Mouse (Mus musculus) gastrocnemius, adult 8-10 months (tissue): ENCODE measurements at regions not wholly inside any gene's neighbourhood (a gene's known extent, or its start where the extent isn't known, plus 50 kb on each side); places are given as distances from the start of the nearest gene placed in this dataset.

Experiments used
- DNase-seq, 2 experiments: peaks; one replicate each; pipeline ENCODE4 v3.0.0; 2022; ENCODE audit warnings: low spot score in 2 of 2

DNA sequence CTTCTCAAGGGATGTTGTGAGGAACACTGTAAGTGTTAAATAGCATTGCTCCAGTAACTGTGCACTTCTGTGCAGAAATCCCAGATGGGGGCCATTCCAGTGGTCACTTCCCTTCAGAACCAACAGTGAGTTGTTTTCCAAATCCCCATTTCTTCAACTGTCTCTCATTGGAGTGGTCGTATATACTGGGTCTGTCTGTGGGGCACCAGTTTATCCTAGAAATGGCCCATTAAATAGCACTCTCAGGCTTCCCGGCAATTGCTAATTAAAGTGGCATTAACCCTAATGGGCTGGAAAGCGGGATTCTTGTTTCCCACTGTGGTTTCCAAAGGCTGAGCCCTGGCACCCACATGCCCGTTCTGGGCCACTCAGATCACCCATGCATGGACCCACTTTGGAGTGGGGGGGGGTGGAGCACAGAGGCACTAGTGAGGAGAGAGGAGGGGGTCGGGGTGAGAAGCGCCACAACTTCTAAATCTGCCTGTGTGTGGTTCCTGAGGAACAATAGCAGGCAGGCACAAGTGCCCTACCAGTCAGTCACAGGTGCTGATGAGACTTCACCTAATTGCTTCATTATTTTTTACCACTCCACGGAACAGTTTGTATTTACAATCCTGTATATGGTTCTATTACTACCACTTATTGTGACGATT is 78.1 kb downstream of the Fam204a start:
- no peak for DNase-seq

DNA sequence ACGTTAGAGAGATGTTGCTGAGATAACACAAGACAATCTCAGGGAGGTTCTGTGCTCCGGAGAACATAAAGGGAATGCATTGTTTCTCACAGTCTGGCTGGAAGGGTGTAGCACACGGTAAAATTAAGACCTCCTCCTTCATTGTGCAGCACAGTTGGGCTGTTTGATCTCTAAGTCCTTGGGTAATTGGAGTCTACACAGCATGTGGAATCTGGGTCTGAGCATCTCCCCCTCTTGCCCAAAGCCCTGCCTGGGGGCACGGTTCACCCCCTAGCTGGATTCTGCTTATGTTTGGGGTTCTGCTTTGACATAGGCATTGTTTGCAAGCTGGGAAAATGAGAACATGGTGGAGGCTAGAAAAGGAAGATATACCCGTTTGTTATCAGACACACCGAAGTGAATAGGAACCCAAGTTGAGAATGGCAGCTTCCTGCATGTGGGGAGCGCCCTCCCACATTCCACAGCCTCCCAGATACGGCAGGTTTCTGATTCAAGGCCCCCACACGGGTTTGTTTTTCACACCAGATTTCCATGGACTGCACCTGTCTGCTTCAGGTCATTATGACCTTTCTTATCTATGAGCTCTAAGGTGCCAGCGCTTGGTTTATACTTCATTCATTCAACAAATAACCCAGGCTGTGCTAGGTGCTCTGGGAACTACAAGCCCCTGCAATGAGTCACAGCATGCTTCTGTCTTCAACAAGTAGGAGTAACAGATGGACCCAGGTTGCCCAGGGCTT is 79.9 kb downstream of the Fam204a start:
- no peak for DNase-seq

DNA sequence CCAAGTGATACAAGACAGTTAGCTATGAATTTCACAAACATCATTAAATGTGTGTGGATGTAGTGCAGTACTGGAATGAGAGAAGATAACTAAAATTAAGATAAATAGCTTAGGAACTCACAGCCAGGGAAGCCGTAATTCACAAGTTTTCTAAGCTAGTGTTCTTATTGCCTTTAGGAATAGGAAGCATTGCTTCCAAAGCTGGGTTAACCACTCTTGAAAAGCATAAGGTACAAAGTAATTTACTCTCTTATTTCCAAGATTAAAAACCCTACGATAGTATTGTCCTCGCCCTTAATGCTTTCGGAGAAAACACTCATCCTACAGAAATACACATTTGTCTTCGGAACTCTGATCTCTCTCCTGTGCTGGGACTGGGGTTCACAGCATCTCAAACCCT is 81.3 kb downstream of the Fam204a start:
- DNase-seq: no peak

DNA sequence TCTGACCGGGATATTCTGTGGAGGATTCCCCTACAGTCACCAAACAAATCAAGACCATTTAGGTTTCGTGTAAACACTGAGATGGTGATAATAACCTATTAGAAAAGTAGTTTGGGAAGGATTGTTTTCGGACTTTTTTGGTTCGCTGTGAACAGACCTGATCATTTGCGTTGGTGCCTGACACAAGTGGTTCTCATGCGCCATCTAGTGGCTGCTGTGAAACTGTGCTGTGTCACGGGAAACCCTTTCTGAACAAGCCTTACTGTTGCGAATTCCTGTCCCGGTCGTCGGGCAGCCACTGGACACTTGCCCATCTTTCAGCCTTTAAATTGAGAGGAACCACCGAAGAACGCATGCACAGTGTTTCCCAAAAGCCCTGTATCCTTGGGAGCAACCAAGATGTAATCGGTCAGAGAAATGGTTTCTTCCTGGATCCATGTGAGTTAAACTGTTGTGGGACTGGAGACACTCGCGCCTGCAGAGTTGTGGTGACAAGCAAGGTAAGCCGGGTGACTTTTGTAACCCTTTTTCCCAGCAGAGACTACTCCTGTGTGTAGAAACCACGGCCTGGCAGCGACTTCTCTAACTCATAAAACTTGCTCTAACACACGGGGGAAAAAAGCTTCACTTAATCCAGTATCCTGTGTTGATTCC is 82.0 kb downstream of the Fam204a start:
- peak; percentile 39 to 55 for DNase-seq

DNA sequence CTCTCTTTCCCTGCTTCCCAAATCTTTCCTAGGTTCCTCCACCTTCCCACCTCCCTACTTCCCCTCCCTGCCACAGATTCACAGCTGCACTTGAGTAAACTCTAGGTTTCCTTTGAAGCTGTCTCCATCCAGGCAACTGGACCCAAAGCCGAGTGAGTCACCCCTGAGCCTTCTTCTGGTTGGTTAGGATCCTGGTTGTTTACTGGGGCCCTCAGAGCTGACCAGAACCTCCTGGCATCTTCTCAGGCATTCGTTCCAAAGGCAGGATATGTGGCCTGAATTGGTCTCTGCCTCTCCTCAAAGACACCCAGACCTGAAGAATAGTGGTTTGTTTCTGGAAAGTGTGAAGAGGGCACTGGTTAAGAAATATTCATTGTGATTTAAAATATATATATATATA is 87.6 kb downstream of the Fam204a start:
- peak; percentile 37 to 52 for DNase-seq

DNA sequence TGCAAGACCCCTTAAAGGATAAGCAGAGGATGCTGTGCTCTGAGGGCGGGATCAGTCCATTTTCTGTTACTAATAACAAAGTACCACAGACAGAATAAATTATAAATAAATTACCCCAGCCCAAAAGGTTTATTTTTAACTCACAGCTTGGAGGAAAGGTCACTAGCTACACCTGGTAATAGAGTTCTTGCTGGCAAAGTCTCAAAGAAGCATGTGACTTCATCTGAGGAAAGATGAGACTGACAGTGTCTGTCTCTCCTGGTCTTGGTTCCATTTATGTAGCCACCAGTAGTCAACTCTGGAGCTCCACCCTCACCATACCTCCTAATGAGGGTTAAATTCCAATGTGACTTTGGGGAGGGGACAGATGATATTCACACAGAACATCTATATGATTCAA is 90.0 kb downstream of the Fam204a start:
- DNase-seq: no peak

DNA sequence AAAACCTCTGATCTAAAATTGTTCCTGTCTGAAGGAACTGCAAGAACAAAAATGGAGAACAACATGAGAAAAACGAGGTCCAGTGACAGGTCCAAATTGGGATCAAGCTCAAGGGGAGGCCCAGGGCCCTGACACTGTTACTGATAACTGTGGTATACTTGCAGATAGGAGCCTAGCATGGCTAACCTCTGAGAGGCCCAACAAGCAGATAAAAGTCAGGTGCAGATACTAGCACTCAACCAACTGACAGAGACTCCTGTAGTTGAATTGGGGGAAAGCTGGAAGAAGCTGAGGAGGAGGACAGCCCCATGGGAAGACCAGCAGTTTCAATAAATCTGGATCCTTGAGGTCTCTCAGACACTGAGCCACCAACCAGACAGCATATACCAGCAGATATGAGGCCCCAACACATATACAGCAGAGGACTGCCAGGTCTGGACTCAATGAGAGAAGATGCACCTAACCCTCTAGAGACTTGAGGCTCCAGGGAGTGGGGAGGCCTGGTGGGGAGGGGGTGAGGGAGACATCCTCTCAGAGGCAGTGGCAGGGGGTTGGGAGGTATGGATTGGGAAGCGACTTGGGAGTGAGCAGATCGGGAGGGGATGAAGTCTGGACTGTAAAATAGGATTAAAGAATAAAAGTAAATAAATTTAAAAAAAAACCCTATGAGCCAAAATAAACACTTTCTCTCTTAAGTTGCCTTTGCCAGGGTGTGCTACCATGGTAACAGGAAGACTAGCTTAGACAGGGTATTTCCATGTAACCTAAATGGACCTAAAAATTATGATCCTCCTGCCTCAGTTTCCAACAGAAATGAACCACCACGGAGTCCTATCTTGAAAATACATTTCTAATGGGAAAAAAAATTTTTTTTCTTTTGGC is 91.8 kb downstream of the Fam204a start:
- DNase-seq: no peak

DNA sequence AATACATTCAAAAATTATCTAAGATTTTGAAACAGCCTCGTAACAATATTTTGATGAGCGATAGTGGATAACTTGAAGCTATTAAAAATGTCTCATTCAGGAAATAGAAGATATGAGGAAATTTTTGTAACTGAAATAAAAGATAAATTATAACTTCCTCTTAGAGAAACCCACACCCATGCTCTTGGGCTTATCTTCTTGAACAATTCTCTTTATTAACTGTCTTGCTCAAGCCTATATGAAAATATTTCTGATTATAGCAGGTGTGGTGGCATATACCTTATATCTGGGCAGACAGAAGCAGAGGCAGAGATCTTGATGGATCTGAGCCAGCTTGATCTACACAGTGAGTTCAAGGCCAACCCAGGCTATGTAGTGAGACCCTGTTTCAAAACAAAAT is 96.9 kb downstream of the Fam204a start:
- no peak for DNase-seq

DNA sequence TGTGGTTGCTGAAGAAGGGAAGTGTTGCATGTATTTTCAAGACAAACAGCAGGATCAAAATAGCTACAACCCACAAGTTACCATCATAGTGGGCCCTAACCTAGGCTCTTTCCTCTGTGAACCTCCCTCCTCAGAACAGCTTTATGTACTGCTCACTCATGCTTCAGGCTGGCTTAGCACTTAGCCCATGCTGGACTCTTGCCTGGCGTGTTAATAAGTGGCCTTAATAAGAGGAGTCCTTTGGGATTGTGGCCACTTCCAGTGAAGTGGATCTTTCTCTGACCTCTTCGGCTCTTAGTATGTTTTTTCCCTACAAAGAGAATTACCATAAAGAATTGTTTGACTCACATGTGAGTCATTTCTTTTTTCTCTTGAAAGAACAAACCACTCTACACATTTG is 101.9 kb downstream of the Fam204a start:
- no peak for DNase-seq

DNA sequence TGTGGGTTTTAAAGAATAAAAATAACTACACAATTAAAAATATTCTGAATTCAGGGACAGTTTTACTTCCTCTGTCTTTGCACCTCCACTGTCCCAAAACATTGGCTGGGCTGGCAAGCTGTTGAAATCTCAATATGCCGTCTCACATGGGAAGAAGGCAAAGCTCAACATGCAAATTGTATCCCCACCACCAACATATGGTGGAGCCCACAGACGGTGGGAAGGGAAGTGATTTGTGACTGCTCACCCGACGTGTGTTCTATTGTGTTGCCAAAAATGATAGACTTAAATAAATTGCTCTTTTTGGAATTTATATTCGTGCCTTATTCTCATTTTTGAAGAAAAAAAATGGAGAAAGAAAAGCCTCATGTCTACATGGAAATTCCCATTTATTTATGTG is 105.6 kb downstream of the Fam204a start:
- DNase-seq: no peak

DNA sequence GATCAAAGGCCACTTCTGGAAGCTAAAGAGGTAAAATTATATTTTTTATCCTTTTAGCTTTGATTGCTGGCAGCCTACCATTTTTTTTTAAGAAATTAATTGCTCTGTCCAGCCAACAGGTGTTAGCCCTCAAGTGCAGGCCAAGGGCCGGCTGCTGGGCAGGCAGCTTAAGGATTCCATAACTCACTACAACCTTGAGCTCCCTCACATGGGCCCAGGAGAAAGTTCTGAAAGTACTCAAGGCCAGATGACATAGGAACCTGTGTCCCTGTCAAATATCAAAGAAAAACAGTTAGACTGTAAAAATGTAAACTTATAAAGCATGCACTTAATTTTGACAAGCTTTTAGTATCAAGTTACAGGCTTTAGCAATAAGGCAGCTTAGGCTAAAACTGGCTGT is 107.5 kb downstream of the Fam204a start:
- DNase-seq: no peak

DNA sequence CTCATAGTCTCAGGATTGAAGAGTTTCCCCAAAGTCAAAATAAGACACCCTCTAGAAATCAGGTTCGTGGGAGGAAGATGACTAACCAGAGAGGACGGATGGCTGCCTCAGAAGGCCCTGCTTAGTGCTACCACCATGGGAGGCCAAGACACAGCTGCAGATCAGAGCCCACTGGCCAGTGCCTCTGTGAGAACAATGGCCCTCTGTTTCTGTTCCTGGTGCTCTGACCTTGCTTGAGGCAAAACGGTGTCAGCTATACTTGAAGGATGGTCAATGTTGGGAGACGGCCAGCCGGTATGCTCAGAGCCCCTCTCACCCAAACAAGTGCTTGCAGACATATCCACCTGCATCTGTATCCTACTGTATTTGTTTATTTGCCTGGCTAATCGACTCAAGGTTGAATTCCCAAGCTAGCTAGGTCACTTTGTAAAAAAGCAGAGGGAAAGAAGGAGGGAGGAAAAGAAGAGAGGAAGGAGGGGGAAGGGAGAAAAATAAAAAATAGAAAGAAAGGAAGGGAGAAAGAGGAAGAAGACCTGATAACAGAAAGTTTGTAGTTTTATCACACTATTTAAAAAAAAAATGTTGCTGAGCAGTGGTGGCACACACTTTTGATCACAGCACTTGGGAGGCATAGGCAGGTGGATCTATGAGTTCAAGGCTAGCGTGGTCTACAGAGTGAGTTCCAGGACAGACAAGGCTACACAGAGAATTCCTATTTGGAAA is 112.7 kb downstream of the Fam204a start:
- DNase-seq: no peak

DNA sequence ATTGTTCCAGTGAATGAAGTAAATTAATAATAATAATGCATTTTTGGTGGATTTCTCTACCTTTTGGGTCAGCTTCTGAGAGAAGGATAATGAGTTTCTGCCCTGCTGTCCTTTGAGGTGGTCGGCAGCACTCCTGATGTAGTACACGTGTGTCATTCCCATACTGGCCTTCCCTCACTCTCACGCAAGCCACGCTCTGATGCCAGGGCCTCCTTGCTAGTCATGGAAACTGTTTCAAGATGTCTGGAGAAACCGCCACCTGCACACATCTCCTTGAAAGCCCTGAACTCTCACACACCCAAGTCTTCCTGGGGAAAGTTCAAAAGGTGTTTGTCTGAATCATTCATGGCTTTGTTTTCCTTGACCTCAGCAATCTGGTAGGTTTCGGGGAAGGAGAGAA is 116.2 kb downstream of the Fam204a start:
- DNase-seq: no peak

DNA sequence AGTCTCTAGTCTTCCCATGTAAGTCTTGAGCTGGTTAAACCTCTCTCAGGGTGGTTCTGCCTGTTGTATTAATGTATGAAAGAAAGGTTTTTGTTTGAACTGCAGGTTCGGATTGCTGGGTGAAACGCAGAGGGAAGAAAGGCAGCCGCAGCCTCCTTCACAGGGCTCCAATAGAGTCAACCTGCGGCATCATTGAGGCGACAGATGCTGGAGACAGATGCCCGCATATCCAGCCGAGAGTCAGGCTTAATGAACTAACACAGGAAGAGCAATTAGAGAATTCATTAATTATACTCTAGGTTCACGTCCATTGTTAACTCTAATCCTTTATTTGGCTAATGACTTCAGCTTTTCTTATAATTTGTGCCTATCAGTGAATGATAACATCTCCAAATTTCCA is 117.0 kb downstream of the Fam204a start:
- DNase-seq: no peak

DNA sequence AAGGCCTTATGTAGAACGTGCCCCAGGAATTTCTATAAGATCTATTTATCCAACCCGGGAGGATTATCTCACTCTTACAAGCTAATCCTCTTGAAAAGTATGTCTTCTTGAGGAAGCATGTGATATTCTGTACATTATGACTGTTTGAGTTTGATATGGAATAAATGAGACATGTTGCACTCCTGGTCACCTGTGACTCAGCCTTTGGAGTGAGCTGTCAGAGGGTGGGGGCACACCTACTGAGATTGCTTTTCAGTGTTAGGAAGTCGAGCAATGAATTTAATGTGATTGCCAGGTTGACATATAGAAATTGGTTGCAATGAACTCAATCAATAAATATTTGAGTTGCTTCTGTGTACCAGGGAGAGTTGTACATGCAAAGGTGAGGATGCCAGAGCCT is 128.6 kb downstream of the Fam204a start:
- DNase-seq: no peak

DNA sequence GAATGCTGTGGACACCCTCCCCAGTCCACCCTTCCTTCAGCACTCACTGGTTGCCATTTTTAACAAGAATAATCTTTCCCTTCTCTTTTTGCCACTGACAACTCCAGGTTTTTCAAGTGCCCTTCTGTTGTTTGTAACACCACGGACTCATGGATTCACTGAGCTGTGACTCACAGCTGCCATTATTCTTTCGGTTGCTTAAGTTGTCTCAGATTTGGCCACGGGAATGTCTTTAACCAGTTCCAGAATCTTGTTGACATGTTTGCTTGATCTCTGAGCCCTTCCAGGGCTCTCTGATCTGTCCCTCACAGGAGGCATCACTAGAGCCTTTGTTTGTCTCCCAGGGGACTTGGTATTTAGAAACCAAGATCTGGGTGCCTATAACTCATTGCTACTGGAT is 131.5 kb upstream of the Rab11fip2 start:
- DNase-seq: no peak

DNA sequence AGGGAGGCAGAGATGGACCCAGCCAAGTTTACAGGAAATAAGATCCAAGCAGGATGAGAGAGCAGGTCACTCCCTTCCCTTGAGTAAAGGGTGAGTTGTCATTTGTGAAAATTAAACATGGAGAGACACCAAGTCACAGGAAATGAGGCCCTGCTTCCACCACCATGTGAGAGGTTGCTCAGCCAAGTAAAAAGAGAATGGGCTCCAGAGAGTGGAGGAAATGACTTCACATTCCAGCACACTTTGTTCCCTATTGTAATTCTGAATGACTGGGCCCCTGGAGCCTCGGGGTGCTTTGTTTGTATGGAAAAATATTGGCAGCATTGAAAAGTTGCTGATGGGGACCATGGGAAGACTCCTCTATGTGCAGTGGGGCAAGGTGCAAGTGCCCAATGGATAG is 129.9 kb upstream of the Rab11fip2 start:
- DNase-seq: peak; percentile 5 to 23

DNA sequence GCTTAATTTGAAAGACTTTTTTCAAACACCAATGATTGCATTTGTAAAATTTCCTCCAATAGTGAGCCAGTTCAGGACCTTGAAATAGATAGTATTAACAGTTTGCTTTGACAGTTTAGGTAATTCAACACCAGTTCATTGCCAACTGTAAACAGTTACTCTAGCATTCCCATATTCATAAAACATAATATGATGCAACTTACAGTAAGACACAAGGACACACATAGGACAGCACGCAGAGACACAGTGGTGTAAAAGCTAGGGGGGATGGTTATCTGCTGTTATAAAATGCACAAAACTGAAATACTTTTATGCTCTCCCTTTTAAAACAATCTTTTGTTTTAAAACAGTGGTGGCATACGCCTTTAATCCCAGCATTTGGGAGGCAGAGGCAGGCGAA is 122.7 kb upstream of the Rab11fip2 start:
- DNase-seq: no peak

DNA sequence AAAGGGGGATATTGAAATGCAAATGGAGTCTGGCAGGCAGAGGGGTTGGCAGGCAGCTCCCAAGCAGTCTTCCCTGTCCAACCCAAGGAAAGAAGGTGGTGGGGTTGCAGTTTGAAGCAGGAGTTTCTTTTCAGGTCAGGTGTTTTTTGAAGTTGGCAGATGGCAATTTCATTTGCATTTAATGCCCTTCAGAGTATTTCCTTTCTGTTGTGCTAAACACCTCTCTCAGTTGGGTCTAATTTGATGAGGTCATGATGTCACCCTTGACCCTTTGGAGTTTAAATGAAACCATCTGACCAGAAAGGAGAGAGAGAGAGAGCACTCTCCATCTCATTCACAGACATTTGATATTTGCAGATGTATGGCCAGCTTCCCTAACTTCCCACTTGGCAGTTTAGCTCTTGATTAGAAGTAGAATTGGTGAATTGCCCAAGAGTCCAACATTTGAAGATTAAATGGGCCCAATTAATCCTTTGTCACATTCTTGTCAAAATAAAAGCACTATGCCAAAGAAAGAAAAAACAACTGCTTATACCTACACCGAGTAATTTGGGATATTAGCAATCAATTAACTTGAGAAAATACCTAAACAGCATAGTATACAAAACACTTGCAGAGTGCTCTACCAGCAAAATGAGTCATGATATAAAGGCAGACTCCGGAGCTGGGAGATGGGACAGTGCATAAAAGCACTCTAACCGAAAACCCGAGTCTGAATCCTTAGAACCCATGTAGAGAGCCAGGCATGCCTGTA is 111.8 kb upstream of the Rab11fip2 start:
- DNase-seq: no peak

DNA sequence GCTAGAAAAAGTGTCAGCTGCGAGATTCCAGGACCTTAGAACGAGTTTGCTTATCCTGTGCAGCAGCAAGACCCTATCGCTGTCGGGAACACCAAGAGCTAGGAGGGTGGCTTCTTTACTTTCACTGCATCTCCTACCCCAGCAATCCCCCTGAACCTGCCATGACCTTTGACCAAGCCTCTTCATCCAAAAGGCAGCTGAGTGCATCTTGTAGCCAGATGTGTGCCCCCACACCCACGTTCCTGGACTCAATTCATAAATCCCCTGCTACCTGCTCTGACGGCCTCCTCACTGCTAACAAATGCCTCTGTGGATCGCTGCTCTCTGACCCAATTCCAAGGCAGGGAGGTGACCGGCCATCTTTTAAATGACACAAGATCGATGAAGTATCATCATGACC is 107.7 kb upstream of the Rab11fip2 start:
- DNase-seq: no peak

DNA sequence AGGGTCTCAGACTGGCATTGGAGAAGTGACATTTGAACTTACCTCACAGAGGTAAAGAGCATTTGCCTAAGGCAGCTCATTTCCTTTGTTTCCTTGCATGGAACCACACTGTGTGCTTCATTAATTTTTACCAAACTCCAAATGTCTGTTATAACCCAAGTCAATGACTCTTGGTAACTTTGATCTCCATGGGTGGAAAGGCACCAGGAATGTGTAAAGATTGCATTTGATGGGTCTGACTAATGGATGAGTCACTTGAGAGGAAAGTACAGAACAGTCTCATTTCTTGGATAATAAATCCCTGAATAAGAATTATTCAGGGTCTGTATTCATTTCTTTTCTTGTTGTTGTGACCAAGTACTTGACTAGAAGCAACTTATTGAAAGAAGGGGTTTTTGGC is 97.3 kb upstream of the Rab11fip2 start:
- DNase-seq: no peak
